Comparison of ENCODE assay signal across 26 mouse cellular contexts in the genomic region with DNA sequence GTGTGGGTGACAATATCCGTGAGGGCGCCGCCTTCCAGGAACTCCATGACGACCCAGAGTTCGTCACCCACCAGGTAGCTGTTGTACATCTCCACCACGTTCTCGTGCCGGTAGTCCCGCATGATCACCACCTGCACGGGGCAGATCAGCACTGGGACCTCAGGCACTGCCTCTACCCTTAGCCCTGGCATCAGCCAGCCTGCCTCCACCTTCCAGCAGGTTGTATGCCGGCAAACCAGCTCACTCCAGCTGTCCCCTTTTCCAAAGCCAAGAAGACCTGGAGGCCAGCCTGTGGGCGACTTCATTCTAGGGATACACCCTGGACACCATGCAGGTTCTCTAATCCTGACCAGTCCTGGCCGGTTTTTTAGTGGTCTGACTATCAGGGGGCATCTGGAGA. TPM values are rescaled to one million over a fixed set of nuclear protein-coding genes. Genes with fewer than 3 reads are reported as not detected.
DNase-seq lines count a peak whose midpoint lies in the region; TF ChIP-seq lines count a peak whose summit lies in the region.
"Had no signal": no experiment of that assay in that cellular context is flagged by ENCODE, and none has a peak within 500 bp of the region (broad histone marks: within the 10 kb centered on the region; RNA-seq: fewer than 3 reads in every experiment).

No protein-coding gene starts in this region.

- H3K4me3 ChIP-seq in cerebellum, adult 2 months (replicated peaks; ENCODE audit: insufficient read depth, low read depth, low read length), result no peak overlapping the region
- H3K4me3 ChIP-seq: embryonic facial prominence, embryonic 12.5 days; forebrain, embryonic 12.5 days; heart, embryonic 13.5 days; hindbrain, embryonic 12.5 days had no signal

- peak; percentile 74 for DNase-seq in brain, adult 2 months (ENCODE audit: low read depth, low spot score)
- peak; percentile 59 to 68 for DNase-seq in cerebellum, adult 2 months
- peak; percentile 64 to 67 for DNase-seq in cerebellum, postnatal 10 days
- no peak for DNase-seq in thymus, postnatal 10 days (ENCODE audit: low spot score in 2 of 2)
- DNase-seq in gastrocnemius, adult 8-10 months (ENCODE audit: low spot score in 2 of 2), result no peak
- DNase-seq in lung, postnatal 36 days, result no peak
- DNase-seq: adrenal gland, adult 8-10 months; adrenal gland, postnatal 36 days; gastrocnemius, postnatal 25 days; heart, postnatal 36 days; kidney, adult 11 months; kidney, adult 9 months had no signal

- H3K27me3 ChIP-seq in cerebellum, adult 2 months (ENCODE audit: control insufficient read depth, insufficient read depth, low read length), result no peaks in the 10 kb centered on the region
- H3K27me3 ChIP-seq: embryonic facial prominence, embryonic 12.5 days; forebrain, embryonic 12.5 days; heart, embryonic 13.5 days; hindbrain, embryonic 12.5 days had no signal

- H3K27ac ChIP-seq in cerebellum, adult 2 months (ENCODE audit: insufficient read depth, low read length), result 0 out of 2 replicates have a peak overlapping the region, but pooled peaks have one; percentile 18
- H3K27ac ChIP-seq: embryonic facial prominence, embryonic 12.5 days; forebrain, embryonic 12.5 days; heart, embryonic 13.5 days; hindbrain, embryonic 12.5 days had no signal

- 40% methylated on average over 13 of the region's 13 CpGs for WGBS in cerebellum, adult 2 months

- peaks cover 35% of the 10 kb centered on the region for H3K4me1 ChIP-seq in cerebellum, adult 2 months (ENCODE audit: control insufficient read depth, insufficient read depth, low read length)
- H3K4me1 ChIP-seq: embryonic facial prominence, embryonic 12.5 days; forebrain, embryonic 12.5 days had no signal

- no peak for TF ChIP-seq CTCF in cerebellum, adult 2 months (IDR thresholded peaks at IDR 0.05; ENCODE audit: borderline replicate concordance, insufficient read depth, low read depth, low read length)

- no peak for TF ChIP-seq POLR2A in cerebellum, adult 2 months (IDR thresholded peaks at IDR 0.05; ENCODE audit: borderline replicate concordance, insufficient read depth, low read length)

RNA-seq across cellular contexts. Expression of a gene that starts 15.9 kb away (rescaled TPM):
- 0.43 and 0.67 TPM in 2 replicates for polyA plus RNA-seq in cerebellum, adult 2 months (2012; rRNA removed)
- total RNA-seq in gastrocnemius, adult 8-10 months (2022), result not detected
- total RNA-seq: adrenal gland, adult 8-10 months; G1E; gastrocnemius, postnatal 25 days; granulocyte monocyte progenitor cell, adult 5-6 weeks; heart, adult 8-10 months; heart, postnatal 36 days had no signal
- polyA plus RNA-seq: embryonic facial prominence, embryonic 12.5 days; forebrain, embryonic 12.5 days; forebrain, embryonic 16.5 days; heart, embryonic 13.5 days; heart, postnatal 0 days; hindbrain, embryonic 12.5 days; hindbrain, embryonic 16.5 days; intestine, embryonic 14.5 days had no signal

RNA-seq across cellular contexts. Expression of a gene that starts 22.3 kb away (rescaled TPM):
- not detected in 2 replicates for polyA plus RNA-seq in cerebellum, adult 2 months (2012; rRNA removed)
- not detected for total RNA-seq in gastrocnemius, adult 8-10 months (2022)
- total RNA-seq: adrenal gland, adult 8-10 months; adrenal gland, postnatal 36 days; G1E; gastrocnemius, postnatal 25 days; granulocyte monocyte progenitor cell, adult 5-6 weeks; heart, adult 8-10 months; heart, postnatal 36 days had no signal
- polyA plus RNA-seq: brain, embryonic 14.5 days; cortical plate, adult 2 months; embryonic facial prominence, embryonic 12.5 days; forebrain, embryonic 12.5 days; forebrain, embryonic 16.5 days; frontal cortex, adult 2 months; G1E; heart, embryonic 13.5 days; heart, postnatal 0 days; hindbrain, embryonic 12.5 days; hindbrain, embryonic 16.5 days had no signal

RNA-seq across cellular contexts. Expression of a gene that starts 35.0 kb away (rescaled TPM):
- 54.1 and 54.9 TPM in 2 replicates for polyA plus RNA-seq in cerebellum, adult 2 months (2012; rRNA removed)
- total RNA-seq in gastrocnemius, adult 8-10 months (2022), result 10 to 100 TPM in 2 of 4 experiments, 1 to 10 TPM in 2; 8.9 to 11.9 (median 10.1) TPM

RNA-seq across cellular contexts. Expression of a gene that starts 35.0 kb away (rescaled TPM):
- polyA plus RNA-seq in cerebellum, adult 2 months (2012; rRNA removed), result 8.3 and 8.5 TPM in 2 replicates
- 1 to 10 TPM; 1.8 to 3.7 (median 2.9) TPM for total RNA-seq in gastrocnemius, adult 8-10 months (2022)

RNA-seq across cellular contexts. Expression of a gene that starts 40.3 kb away (rescaled TPM):
- not detected in 2 replicates for polyA plus RNA-seq in cerebellum, adult 2 months (2012; rRNA removed)
- not detected for total RNA-seq in gastrocnemius, adult 8-10 months (2022)
- total RNA-seq: adrenal gland, adult 8-10 months; adrenal gland, postnatal 36 days; G1E; gastrocnemius, postnatal 25 days; granulocyte monocyte progenitor cell, adult 5-6 weeks; heart, adult 8-10 months; heart, postnatal 36 days had no signal
- polyA plus RNA-seq: brain, embryonic 14.5 days; cortical plate, adult 2 months; embryonic facial prominence, embryonic 12.5 days; forebrain, embryonic 12.5 days; forebrain, embryonic 16.5 days; frontal cortex, adult 2 months; G1E; heart, embryonic 13.5 days; heart, postnatal 0 days; hindbrain, embryonic 12.5 days; hindbrain, embryonic 16.5 days; intestine, embryonic 14.5 days had no signal

Comparison
In these comparisons a context has a peak if more than half of its experiments do, and no peak if none do; other contexts are left out.
1. DNase-seq: peak in brain, adult 2 months (single experiment), cerebellum, adult 2 months (2 of 2) and cerebellum, postnatal 10 days (2 of 2); none in thymus, postnatal 10 days (0 of 2), gastrocnemius, adult 8-10 months (0 of 2) and lung, postnatal 36 days (single experiment).